Mouse (Mus musculus) ES-Bruce4 (cell line): ENCODE measurements around the gene Sec14l2.

Source experiments
- CTCF ChIP-seq: IDR thresholded peaks from one replicate; pipeline ENCODE4 v1.8.1; 2011; ENCODE audit warnings: low read depth, low read length
- EP300 ChIP-seq: IDR thresholded peaks from 2 replicates; pipeline ENCODE4 v1.6.1; 2011; ENCODE audit warnings: low read depth, low read length; ENCODE audit not compliant: insufficient read depth
- POLR2A ChIP-seq: IDR thresholded peaks from one replicate; pipeline ENCODE4 v1.8.1; 2011; ENCODE audit warnings: low read length; ENCODE audit not compliant: insufficient read depth

GRCm38 (mm10) chr11:4096054-4096984 is 26.9 kb downstream of the Sec14l2 start:
- peak; percentile 96 for TF ChIP-seq POLR2A
- no peak for TF ChIP-seq CTCF
- TF ChIP-seq EP300, result peak; percentile 75
